Mouse (Mus musculus): ENCODE results near the gene Gm42421.

The Gm42421 gene

GRCm38 (mm10) chr5:143927875-143928274 is at the start of gene Gm42421:
Gene Gm42421, plus strand, starts transcription at chr5:143928175.
- DNase-seq: no peak

GRCm38 (mm10) chr5:143885274-143885673 is 42.7 kb upstream of the Gm42421 start:
- no peak for DNase-seq

- DNase-seq: no peak
Observed at GRCm38 (mm10) chr5:143890741-143891140, 37.2 kb upstream of the Gm42421 start.

GRCm38 (mm10) chr5:143892255-143892886 is 35.6 kb upstream of the Gm42421 start:
- DNase-seq: no peak

GRCm38 (mm10) chr5:143893396-143893795 is 34.6 kb upstream of the Gm42421 start:
- DNase-seq: no peak

- DNase-seq: no peak
Observed at GRCm38 (mm10) chr5:143897635-143898330, 30.2 kb upstream of the Gm42421 start, which contains the start of gene Ankrd61. Gene Ankrd61, minus strand, starts transcription at chr5:143897685.

- DNase-seq: no peak
Observed at GRCm38 (mm10) chr5:143902111-143902510, 25.9 kb upstream of the Gm42421 start.

- DNase-seq: no peak
Observed at GRCm38 (mm10) chr5:143903813-143904212, 24.2 kb upstream of the Gm42421 start.

GRCm38 (mm10) chr5:143906429-143906828 is 21.5 kb upstream of the Gm42421 start:
- DNase-seq: no peak

- DNase-seq: no peak
Observed at GRCm38 (mm10) chr5:143908926-143909325, 19.0 kb upstream of the Gm42421 start.

- peak; percentile 95 for DNase-seq
Observed at GRCm38 (mm10) chr5:143909417-143910400, 18.3 kb upstream of the Gm42421 start, which contains the start of the genes Aimp2 and Pms2. Gene Aimp2, minus strand, starts transcription at chr5:143909847. Gene Pms2, plus strand, starts transcription at chr5:143909964.

GRCm38 (mm10) chr5:143916221-143916620 is 11.8 kb upstream of the Gm42421 start:
- no peak for DNase-seq

GRCm38 (mm10) chr5:143917418-143917817 is 10.6 kb upstream of the Gm42421 start:
- no peak for DNase-seq

GRCm38 (mm10) chr5:143918120-143918519 is 9.9 kb upstream of the Gm42421 start:
- no peak for DNase-seq

- no peak for DNase-seq
Observed at GRCm38 (mm10) chr5:143924781-143925452, 3.1 kb upstream of the Gm42421 start.

GRCm38 (mm10) chr5:143929291-143929690 is 1.3 kb downstream of the Gm42421 start:
- no peak for DNase-seq

GRCm38 (mm10) chr5:143930656-143931055 is 2.7 kb downstream of the Gm42421 start:
- no peak for DNase-seq

GRCm38 (mm10) chr5:143931863-143932580 is 4.0 kb downstream of the Gm42421 start:
- DNase-seq: no peak

- DNase-seq: no peak
Observed at GRCm38 (mm10) chr5:143932831-143933230, 4.9 kb downstream of the Gm42421 start, which contains the start of gene Rsph10b. Gene Rsph10b, plus strand, starts transcription at chr5:143933035.

- no peak for DNase-seq
Observed at GRCm38 (mm10) chr5:143933414-143933813, 5.4 kb downstream of the Gm42421 start.

GRCm38 (mm10) chr5:143933875-143934274 is 5.9 kb downstream of the Gm42421 start:
- DNase-seq: no peak

- DNase-seq: no peak
Observed at GRCm38 (mm10) chr5:143936156-143936555, 8.2 kb downstream of the Gm42421 start.
